Mouse (Mus musculus) neural tube, embryonic 11.5 days (tissue): Measurements from ENCODE around the gene Acnat1. TPM values are rescaled to one million over a fixed set of nuclear protein-coding genes. Genes with fewer than 3 reads are reported as not detected.
"Not testable (repeated sequence)": the region's sequence is repeated elsewhere in the genome, so short reads cannot be mapped to it uniquely, and the experiment has no call there.

Experiments used
- ATAC-seq: fragments of 200-750 bp; cut with Nextera tagmentation; 2 replicates; pipeline ENCODE4 v1.8.0; 2017; ENCODE audit warnings: moderate number of reproducible peaks, mild to moderate bottlenecking, moderate TSS enrichment, moderate library complexity; ENCODE audit not compliant: insufficient read depth, low FRiP score, low TSS enrichment
- DNase-seq: peaks from one replicate; pipeline ENCODE4 v3.0.0-alpha.2; 2015; ENCODE audit warnings: low spot score
- H3K27ac ChIP-seq: fragments of 300-500 bp; sonication (generic); 2 replicates; pipeline ENCODE4 v1.5.1; 2014; ENCODE audit warnings: low read depth, mild to moderate bottlenecking, low read length
- H3K27me3 ChIP-seq: fragments of 300-500 bp; sonication (generic); 2 replicates; pipeline ENCODE4 v1.6.1; 2014; ENCODE audit warnings: mild to moderate bottlenecking, low read length, mixed read lengths; ENCODE audit not compliant: control insufficient read depth, insufficient read depth
- H3K36me3 ChIP-seq: fragments of 300-500 bp; sonication (generic); 2 replicates; pipeline ENCODE4 v1.6.1; 2014; ENCODE audit warnings: mild to moderate bottlenecking, low read length, moderate library complexity, mixed read lengths; ENCODE audit not compliant: control insufficient read depth, insufficient read depth
- H3K4me1 ChIP-seq: fragments of 300-500 bp; sonication (generic); 2 replicates; pipeline ENCODE4 v1.6.1; 2014; ENCODE audit warnings: low read length, mixed read lengths; ENCODE audit not compliant: control insufficient read depth, insufficient read depth
- H3K4me2 ChIP-seq: fragments of 300-500 bp; sonication (generic); 2 replicates; pipeline ENCODE4 v1.6.1; 2014; ENCODE audit warnings: low read depth, mild to moderate bottlenecking, moderate library complexity
- H3K4me3 ChIP-seq: fragments of 300-500 bp; sonication (generic); 2 replicates; pipeline ENCODE4 v1.5.1; 2014; ENCODE audit warnings: low read depth, low read length
- H3K9ac ChIP-seq: fragments of 300-500 bp; sonication (generic); 2 replicates; pipeline ENCODE4 v1.6.1; 2014; ENCODE audit warnings: mild to moderate bottlenecking, low read length
- H3K9me3 ChIP-seq: fragments of 300-500 bp; sonication (generic); 2 replicates; pipeline ENCODE4 v1.6.1; 2016; ENCODE audit warnings: low read length; ENCODE audit not compliant: control insufficient read depth
- WGBS: fragments of 180-500 bp; shearing (Covaris S2); extraction: QIAGEN DNeasy Blood & Tissue Kit; methylation state at CpG from one replicate; pipeline ENCODE4 v1.1.7; 2014; 5-methylcytosine and 5-hydroxymethylcytosine counted together
- polyA plus RNA-seq: library from polyadenylated mRNA; unstranded; fragments of >200 nt; fragmentation: Nextera tagmentation; extraction: Ambion mirVana; gene quantifications from 2 replicates; pipeline ENCODE4 v1.2.1, GENCODE M21; 2014

Gene Acnat1
- polyA plus RNA-seq: not detected in 2 replicates

DNA sequence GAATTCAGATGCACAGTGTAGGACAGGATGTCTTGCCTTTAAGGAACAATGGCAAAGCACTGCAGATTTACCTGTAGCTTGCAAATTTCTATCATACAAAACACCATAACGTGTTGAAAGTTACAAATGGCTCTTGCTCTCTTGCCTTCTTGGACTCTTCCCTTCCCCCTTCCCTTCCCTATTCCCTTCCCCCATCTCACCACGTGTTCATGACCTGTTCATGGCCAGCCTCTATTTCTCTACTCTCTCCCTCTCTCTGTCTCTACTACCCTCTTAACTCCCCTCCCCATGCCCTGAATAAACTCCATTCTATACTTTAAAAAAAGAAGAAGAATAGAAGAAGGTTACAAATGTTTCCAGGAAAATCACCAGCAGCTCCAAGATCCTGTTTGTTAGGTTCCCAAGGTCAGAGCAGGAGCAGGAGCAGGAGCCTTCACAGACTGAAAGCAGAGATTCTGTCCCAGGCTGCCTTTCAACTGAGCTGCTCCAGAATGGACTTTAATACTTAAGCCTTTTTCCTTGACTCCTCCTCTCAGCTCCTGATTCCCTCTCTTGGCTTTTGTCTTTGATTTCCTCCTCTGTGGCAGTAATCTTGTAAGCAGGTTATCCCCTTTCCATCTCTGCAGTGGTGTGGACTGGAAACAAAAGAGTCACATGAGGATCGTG is at the start of gene Acnat1:
Acnat1 (minus strand) TSS at position 478 of the 666 bp plus-strand sequence.
- no peak within 1 kb of the TSS for H3K4me3 ChIP-seq
- H3K27me3 ChIP-seq: no peaks in the 10 kb centered on the region
- H3K36me3 ChIP-seq: no peaks in the 10 kb centered on the region
- no peak within 1 kb of the TSS for H3K27ac ChIP-seq
- no peak within 1 kb of the TSS for H3K9ac ChIP-seq
- DNase-seq (no peak), ATAC-seq (no peak)
- no peaks in the 10 kb centered on the region for H3K9me3 ChIP-seq
- H3K4me2 ChIP-seq: no peak within 1 kb of the TSS
- 58% methylated on average over 3 of the region's 3 CpGs for WGBS
- H3K4me1 ChIP-seq: no peaks in the 10 kb centered on the region

DNA sequence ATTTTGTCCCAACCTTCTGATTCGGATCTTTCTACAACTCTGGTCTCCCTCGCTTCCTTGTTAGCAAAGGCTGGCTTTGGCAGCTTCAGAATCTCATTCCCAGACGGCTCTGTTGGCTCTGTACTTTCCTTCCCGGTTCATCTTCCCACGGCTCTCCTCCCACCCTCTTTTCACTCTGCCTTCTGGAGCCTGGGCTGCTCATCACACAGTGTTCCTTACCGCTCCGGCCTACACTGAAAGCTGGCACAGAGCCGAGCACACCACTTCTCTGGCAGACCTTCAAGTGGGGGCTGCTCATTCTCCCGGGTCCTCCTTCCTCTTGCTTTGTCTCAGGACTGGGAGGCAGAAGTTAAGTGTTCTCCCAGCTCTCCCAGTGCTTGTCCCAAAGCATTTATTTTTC is 48.9 kb upstream of the Acnat1 start:
- H3K4me3 ChIP-seq: no peak overlapping the region
- 93% methylated on average over 9 of the region's 9 CpGs for WGBS
- H3K36me3 ChIP-seq: 0 out of 2 replicates have a peak, but pooled peaks cover 2% of the 10 kb centered on the region
- H3K9ac ChIP-seq: no peak overlapping the region
- H3K27me3 ChIP-seq: no peaks in the 10 kb centered on the region
- no peaks in the 10 kb centered on the region for H3K9me3 ChIP-seq
- H3K4me2 ChIP-seq: no peak overlapping the region
- peaks cover 3% of the 10 kb centered on the region; the same call in 1 of the 2 replicates for H3K4me1 ChIP-seq
- ATAC-seq (no peak), DNase-seq (no peak)
- no peak overlapping the region for H3K27ac ChIP-seq

DNA sequence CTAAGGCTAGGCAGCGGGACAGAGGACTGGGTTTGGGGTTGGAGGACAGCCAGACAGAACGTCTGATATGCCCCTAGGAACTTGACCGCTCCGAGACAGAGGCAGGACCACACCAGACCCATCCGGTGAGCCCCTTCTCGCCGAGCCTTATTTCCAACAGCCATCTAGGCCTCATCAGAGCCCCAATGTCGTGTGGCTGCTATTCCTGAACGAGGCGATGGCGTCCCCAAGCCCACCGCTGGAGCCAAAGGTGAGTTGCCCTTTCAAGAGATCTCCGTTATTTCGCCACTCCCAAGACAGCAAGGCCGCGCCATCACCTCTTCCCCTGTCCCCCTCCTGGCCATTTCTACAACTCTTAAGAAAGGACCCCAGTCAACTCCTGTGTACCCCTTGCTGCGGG is 47.6 kb upstream of the Acnat1 start:
- Histone ChIP-seq H3K27ac (no peak overlapping the region), H3K27me3 (no peaks in the 10 kb centered on the region), H3K36me3 (0 out of 2 replicates have a peak, but pooled peaks cover 2% of the 10 kb centered on the region), H3K4me3 (peak overlapping the region; percentile 44), H3K9ac (peak overlapping the region; percentile 67), H3K4me1 (peaks cover 3% of the 10 kb centered on the region; the same call in 1 of the 2 replicates), H3K9me3 (no peaks in the 10 kb centered on the region), H3K4me2 (peak overlapping the region; percentile 56)
- no peak; the same call in 1 of the 2 replicates for ATAC-seq
- WGBS: under 1% methylated on average over 17 of the region's 17 CpGs
- no peak for DNase-seq

DNA sequence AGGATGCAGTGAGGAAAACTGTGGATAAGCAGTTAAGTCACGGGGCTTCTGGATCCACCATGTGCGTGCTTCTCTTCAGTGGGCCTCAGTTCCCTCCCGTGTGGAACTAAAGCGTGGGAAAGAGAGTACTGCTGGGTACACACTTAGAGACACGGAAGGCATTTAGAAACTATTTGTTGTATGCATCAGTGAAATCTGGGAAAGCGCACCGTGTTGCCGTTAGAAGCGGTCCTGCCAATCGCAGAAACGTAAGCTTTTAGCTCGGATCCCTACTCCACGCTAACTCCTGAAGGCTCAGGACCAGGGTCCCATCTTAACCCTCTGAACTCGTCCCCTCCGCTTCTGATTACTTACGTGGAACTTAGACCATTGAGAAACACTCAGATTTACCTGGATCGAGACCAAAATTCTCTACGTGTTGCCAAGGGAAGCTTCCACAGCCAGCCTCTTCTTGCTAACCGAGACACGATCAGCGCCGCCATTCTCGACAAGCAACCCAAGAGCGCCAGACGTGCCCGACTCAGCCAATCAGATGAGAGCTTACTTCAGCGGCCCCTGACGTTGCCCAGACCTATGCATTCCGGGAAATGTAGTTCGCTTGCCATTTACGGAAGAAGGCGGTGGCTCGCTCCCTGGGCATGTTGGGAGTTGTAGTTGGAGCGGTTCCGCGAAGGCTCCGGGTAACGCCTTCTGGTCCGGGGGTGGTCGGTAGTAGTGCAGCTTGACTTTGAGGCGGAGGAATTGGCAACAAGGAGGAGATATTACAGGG is 47.0 kb upstream of the Acnat1 start, which contains the start of the genes Mrpl50 and Zfp189:
Mrpl50 (minus strand) TSS at position 522 of the 769 bp plus-strand sequence.
Zfp189 (plus strand) TSS at position 605 of the 769 bp plus-strand sequence.
- Histone ChIP-seq H3K27me3 (no peaks in the 10 kb centered on the region), H3K9ac (peak within 1 kb of the TSS; percentile 67), H3K4me1 (peaks cover 3% of the 10 kb centered on the region; the same call in 1 of the 2 replicates), H3K27ac (no peak within 1 kb of the TSS), H3K36me3 (0 out of 2 replicates have a peak, but pooled peaks cover 2% of the 10 kb centered on the region), H3K9me3 (no peaks in the 10 kb centered on the region), H3K4me3 (peak within 1 kb of the TSS; percentile 44), H3K4me2 (peak within 1 kb of the TSS; percentile 56)
- DNase-seq (peak; percentile 93), ATAC-seq (peak; percentile 99)
- under 1% methylated on average over 41 of the region's 41 CpGs for WGBS

DNA sequence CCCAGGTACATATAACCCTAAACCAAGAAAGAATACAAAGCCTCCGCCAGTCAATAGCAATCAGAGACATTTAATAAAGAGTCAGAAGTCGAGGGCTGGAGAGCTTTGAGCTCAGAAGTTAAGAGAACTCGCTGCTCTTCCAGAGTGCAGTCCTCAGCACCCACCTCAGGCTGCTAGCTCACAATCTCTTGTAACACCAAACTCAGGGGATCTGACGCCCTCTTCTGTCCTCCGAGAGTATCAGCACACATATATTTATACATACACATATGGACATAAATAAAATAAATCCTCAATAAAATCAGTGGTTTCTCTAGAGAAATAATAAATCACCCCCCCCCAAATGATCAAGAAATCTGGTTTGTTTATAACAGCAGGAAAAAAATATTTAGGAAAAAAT is 45.8 kb upstream of the Acnat1 start:
- H3K27ac ChIP-seq: no peak overlapping the region
- ATAC-seq: no peak
- no peaks in the 10 kb centered on the region for H3K27me3 ChIP-seq
- H3K4me3 ChIP-seq: no peak overlapping the region
- H3K36me3 ChIP-seq: 0 out of 2 replicates have a peak, but pooled peaks cover 2% of the 10 kb centered on the region
- WGBS: 78% methylated on average over 5 of the region's 5 CpGs
- H3K4me2 ChIP-seq: no peak overlapping the region
- no peaks in the 10 kb centered on the region for H3K9me3 ChIP-seq
- peaks cover 3% of the 10 kb centered on the region; the same call in 1 of the 2 replicates for H3K4me1 ChIP-seq
- H3K9ac ChIP-seq: no peak overlapping the region
- DNase-seq: no peak

DNA sequence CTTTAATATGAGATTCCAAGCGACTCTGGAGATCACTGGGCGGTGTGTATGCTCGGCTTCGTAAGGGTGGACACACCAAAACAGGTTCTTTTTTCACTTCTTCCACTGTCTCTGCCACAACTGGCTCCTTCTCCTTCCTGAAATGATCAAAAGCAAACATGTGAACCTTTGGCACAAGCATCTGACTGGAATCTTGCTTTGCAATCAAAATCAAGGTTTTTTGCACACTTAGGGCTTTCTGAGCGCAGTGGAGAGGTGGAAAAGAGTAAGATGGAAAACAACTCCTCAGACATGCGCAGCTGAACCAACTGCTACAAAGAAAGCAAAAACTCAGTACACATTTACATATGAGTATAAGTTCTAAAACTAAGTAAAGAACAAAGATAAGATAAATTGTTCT is 40.7 kb upstream of the Acnat1 start:
- no peak for ATAC-seq
- H3K36me3 ChIP-seq: peaks cover 2% of the 10 kb centered on the region; the same call in 1 of the 2 replicates
- no peak for DNase-seq
- H3K9me3 ChIP-seq: no peaks in the 10 kb centered on the region
- H3K4me2 ChIP-seq: no peak overlapping the region
- WGBS: 95% methylated on average over 6 of the region's 6 CpGs
- H3K27ac ChIP-seq: no peak overlapping the region
- H3K4me1 ChIP-seq: no peaks in the 10 kb centered on the region
- H3K4me3 ChIP-seq: no peak overlapping the region
- H3K9ac ChIP-seq: no peak overlapping the region
- no peaks in the 10 kb centered on the region for H3K27me3 ChIP-seq

DNA sequence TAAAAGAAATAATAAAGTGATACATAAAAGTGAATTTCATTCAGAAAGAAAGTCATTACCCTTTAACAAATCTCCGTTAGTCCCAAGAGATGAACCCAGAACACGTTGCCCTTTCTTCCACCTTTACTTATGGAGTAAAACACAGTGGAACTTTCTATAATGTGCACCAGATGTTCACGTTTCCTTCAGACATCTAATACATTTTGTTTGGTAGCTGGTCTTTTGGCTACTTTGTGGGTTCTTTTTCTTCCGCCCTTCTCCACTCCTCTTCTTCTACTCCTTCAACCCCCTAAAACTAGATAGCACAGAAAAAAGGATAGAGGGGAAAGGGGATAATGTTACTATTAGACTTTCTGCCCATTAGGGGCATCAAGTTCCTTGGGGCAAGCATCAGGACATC is 38.9 kb upstream of the Acnat1 start:
- H3K36me3 ChIP-seq: peaks cover 2% of the 10 kb centered on the region; the same call in 1 of the 2 replicates

DNA sequence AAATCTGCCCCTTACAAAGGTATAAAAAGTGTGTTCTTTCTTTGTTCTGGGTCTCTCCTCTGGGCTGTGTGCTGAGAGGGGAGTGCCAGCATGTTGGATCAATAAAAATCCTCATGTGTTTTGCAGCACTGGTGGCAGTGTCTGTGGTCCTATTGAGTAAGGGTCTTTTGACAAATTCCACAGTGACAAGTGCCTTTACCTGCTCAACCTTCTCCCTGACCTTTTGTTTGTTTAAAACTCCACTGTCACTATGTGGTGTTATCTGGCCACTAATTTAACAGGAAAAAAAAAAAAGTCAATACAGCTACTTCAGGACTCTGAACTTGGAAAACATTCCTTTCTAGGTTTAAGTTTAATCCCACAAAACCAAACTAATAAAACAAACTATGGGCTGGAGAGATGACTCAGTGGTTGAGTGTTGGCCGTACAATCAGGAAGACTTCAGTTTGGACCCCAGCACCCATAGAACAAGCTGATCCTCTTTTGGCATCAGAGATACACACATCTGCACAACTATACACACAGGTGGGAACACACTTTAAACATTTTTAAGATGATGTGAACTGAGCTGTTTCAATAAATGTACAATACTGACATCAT is 36.6 kb upstream of the Acnat1 start:
- H3K27ac ChIP-seq, H3K27me3 ChIP-seq, H3K4me1 ChIP-seq, H3K9me3 ChIP-seq, H3K9ac ChIP-seq, H3K4me3 ChIP-seq, ATAC-seq, DNase-seq, H3K4me2 ChIP-seq, H3K36me3 ChIP-seq: not testable (repeated sequence)
- WGBS: 94% methylated on average over 1 of the region's 1 CpGs

More for the DNA sequence above, 38.9 kb upstream of the Acnat1 start:
- no peak overlapping the region for H3K9ac ChIP-seq
- no peaks in the 10 kb centered on the region for H3K9me3 ChIP-seq
- 79% methylated on average over 4 of the region's 4 CpGs for WGBS
- no peak overlapping the region for H3K4me3 ChIP-seq
- DNase-seq (no peak), ATAC-seq (no peak)
- H3K4me2 ChIP-seq: no peak overlapping the region
- no peaks in the 10 kb centered on the region for H3K27me3 ChIP-seq
- H3K27ac ChIP-seq: no peak overlapping the region
- H3K4me1 ChIP-seq: no peaks in the 10 kb centered on the region
